Mouse (Mus musculus): ENCODE data around the gene Pde7b. TPM values are rescaled to one million over a fixed set of nuclear protein-coding genes. Genes with fewer than 3 reads are reported as not detected.

The Pde7b gene
- polyA plus RNA-seq, 1 experiment: 9.5 TPM

DNA sequence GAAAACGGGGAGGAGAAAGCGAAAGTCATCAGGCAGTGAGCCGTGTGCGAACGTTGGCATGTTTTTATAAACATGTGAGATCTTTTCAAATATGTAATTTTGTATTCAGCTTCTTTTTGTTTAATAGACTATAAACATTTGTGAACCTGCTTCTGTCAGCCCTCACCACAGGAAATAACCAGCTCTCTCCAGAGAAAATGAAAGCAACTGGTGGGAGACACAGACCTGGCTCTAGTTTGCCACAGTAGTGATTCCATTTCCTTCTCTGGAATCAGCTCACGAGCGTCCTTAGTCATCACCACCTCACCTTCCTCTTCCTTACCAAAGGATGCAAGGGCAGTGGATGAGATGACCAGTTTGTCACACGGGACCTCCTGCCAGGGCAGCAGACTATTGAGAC lies 252.9 kb downstream of the Pde7b start:
- Histone ChIP-seq H3K4me3 (ENCODE audit: insufficient read depth, low read depth, low read length) (no peak overlapping the region), H3K36me3 (ENCODE audit: control insufficient read depth, insufficient read depth, low read length) (no peaks in the 10 kb centered on the region), H3K4me1 (ENCODE audit: control insufficient read depth, insufficient read depth, low read length) (no peaks in the 10 kb centered on the region), H3K27me3 (replicated peaks; ENCODE audit: control insufficient read depth, insufficient read depth, low read length) (no peaks in the 10 kb centered on the region), H3K27ac (ENCODE audit: insufficient read depth, low read depth, low read length) (no peak overlapping the region)
- TF ChIP-seq POLR2A (IDR thresholded peaks at IDR 0.05; ENCODE audit: low read depth, low read length) (no peak), CTCF (conservative IDR thresholded peaks at IDR 0.05; ENCODE audit: insufficient read depth, insufficient read length, low read depth, low read length) (no peak)
- 73% methylated on average over 8 of the region's 8 CpGs for WGBS
- DNase-seq: peak; percentile 25

DNA sequence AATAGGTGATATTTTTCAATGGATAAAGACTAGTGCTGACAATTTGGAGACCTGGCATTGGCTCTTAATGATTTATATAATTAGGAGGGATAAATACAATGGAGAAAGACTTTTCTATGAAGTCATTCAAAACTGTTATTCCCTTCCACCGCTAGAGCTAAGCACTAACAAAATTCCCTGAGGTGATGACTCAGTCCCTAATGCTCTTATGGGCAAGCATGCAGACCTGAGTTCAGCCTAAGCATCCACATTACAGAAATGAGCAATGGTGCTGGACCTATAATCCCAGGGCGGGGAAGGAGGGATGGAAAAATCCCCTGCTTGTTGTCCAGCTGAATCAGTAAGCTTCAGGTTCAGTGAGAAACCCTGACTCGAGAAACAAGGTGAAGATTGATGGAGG lies 260.2 kb downstream of the Pde7b start:
- DNase-seq: no peak
- Histone ChIP-seq H3K36me3 (ENCODE audit: control insufficient read depth, insufficient read depth, low read length) (no peaks in the 10 kb centered on the region), H3K27me3 (replicated peaks; ENCODE audit: control insufficient read depth, insufficient read depth, low read length) (no peaks in the 10 kb centered on the region), H3K4me1 (ENCODE audit: control insufficient read depth, insufficient read depth, low read length) (no peaks in the 10 kb centered on the region), H3K27ac (ENCODE audit: insufficient read depth, low read depth, low read length) (no peak overlapping the region), H3K4me3 (ENCODE audit: insufficient read depth, low read depth, low read length) (no peak overlapping the region)
- no peak for TF ChIP-seq POLR2A (IDR thresholded peaks at IDR 0.05; ENCODE audit: low read depth, low read length)
- no peak for TF ChIP-seq CTCF (conservative IDR thresholded peaks at IDR 0.05; ENCODE audit: insufficient read depth, insufficient read length, low read depth, low read length)
- 84% methylated on average over 3 of the region's 3 CpGs for WGBS

DNA sequence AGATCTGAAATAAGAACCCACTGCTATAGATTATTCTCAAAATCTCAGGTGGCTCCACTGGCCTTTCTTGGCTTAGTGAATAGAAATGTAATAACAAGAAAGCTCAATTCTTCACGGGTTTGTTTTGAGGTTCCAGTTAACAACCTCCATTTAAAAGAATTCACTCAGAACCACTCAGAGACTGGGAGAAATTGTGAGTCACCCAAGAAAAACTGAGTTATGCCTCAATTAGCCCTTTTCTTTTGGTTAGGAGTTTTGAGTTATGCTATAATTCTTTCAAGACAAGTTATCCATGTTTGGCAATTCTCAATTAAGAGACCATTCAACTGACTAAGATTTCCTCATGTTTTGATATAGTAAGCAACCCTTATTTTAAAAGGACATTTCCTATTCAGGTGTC lies 260.9 kb downstream of the Pde7b start:
- Histone ChIP-seq H3K27ac (ENCODE audit: insufficient read depth, low read depth, low read length) (no peak overlapping the region), H3K4me1 (ENCODE audit: control insufficient read depth, insufficient read depth, low read length) (no peaks in the 10 kb centered on the region), H3K4me3 (ENCODE audit: insufficient read depth, low read depth, low read length) (no peak overlapping the region), H3K36me3 (ENCODE audit: control insufficient read depth, insufficient read depth, low read length) (no peaks in the 10 kb centered on the region), H3K27me3 (replicated peaks; ENCODE audit: control insufficient read depth, insufficient read depth, low read length) (no peaks in the 10 kb centered on the region)
- TF ChIP-seq CTCF (conservative IDR thresholded peaks at IDR 0.05; ENCODE audit: insufficient read depth, insufficient read length, low read depth, low read length) (no peak), POLR2A (IDR thresholded peaks at IDR 0.05; ENCODE audit: low read depth, low read length) (no peak)
- 86% methylated on average over 1 of the region's 1 CpGs for WGBS
- no peak for DNase-seq

DNA sequence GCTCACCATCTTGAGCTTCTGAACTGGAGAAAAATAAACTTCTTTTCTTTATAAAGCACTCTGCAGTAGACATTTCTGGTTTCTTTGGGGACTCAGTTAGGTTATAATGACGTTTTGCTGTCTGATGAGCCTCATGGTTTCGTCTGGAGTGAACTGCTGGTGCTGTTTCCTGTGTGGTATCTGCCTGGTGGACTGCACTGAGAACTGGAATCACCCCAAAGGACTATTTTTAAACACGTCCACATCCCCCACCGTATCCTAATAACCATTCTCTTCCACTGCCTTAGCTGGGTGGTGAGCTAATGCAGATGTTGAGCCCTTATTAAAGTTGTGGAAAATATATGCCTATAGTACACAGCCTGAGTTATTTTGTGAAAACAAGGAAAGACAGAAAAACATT lies 262.3 kb downstream of the Pde7b start:
- no peak for DNase-seq
- WGBS: 70% methylated on average over 4 of the region's 4 CpGs
- Histone ChIP-seq H3K27ac (ENCODE audit: insufficient read depth, low read depth, low read length) (no peak overlapping the region), H3K36me3 (ENCODE audit: control insufficient read depth, insufficient read depth, low read length) (no peaks in the 10 kb centered on the region), H3K4me3 (ENCODE audit: insufficient read depth, low read depth, low read length) (no peak overlapping the region), H3K27me3 (replicated peaks; ENCODE audit: control insufficient read depth, insufficient read depth, low read length) (no peaks in the 10 kb centered on the region), H3K4me1 (ENCODE audit: control insufficient read depth, insufficient read depth, low read length) (no peaks in the 10 kb centered on the region)
- TF ChIP-seq POLR2A (IDR thresholded peaks at IDR 0.05; ENCODE audit: low read depth, low read length) (no peak), CTCF (conservative IDR thresholded peaks at IDR 0.05; ENCODE audit: insufficient read depth, insufficient read length, low read depth, low read length) (no peak)

DNA sequence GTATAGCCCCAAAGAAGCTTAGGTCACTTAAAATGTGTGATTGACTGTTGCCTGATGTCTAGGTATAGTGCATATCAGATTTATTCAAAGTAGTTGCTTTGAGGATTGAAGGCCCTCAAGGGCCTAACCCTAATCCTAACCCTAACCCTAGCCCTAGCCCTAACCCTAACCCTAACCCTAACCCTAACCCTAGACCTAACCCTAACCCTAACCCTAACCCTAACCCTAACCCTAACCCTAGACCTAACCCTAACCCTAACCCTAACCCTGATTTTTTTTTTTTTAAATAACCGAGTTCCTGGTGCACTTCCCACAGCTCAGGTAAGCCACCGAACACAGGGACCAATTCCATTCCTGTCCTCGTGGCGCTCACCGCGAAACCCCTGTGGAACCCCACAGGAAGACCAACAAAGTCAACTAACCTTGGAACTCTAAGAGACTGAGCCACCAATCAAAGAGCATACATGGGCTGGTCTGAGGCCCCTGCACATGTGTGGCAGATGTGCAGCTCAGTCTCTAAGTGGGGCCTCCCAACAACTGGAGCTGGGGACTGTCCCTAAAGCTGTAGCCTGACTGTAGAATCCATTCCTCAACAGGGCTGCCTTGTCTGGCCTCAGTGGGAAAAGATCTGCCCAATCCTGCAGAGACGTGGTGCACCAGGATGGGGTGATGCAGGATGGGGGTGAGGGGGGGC lies 265.1 kb downstream of the Pde7b start:
- Histone ChIP-seq H3K4me3 (ENCODE audit: insufficient read depth, low read depth, low read length) (no peak overlapping the region), H3K27ac (ENCODE audit: insufficient read depth, low read depth, low read length) (no peak overlapping the region), H3K4me1 (ENCODE audit: control insufficient read depth, insufficient read depth, low read length) (no peaks in the 10 kb centered on the region), H3K36me3 (ENCODE audit: control insufficient read depth, insufficient read depth, low read length) (no peaks in the 10 kb centered on the region), H3K27me3 (replicated peaks; ENCODE audit: control insufficient read depth, insufficient read depth, low read length) (no peaks in the 10 kb centered on the region)
- 97% methylated on average over 7 of the region's 7 CpGs for WGBS
- no peak for DNase-seq
- TF ChIP-seq POLR2A (IDR thresholded peaks at IDR 0.05; ENCODE audit: low read depth, low read length): no peak
- no peak for TF ChIP-seq CTCF (conservative IDR thresholded peaks at IDR 0.05; ENCODE audit: insufficient read depth, insufficient read length, low read depth, low read length)

DNA sequence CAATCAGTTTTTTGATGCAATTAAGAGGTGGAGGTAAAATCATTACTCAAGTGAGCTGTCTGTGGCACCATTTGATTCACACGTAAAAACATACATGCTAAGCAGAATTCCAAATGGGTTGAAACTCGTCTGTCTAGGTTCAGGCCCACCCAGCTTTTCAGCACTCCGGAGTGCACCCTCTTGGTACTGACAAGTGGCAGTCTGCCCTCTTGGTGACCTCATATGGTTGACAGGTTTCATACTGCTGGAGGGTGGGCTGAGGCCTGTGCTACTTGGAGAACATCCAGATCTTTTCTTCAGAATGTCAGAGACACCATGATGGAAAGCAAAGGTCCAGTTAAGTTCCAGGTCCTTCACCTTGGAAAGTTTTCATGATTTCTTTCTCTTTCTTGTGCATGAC lies 265.7 kb downstream of the Pde7b start:
- Histone ChIP-seq H3K4me1 (ENCODE audit: control insufficient read depth, insufficient read depth, low read length) (no peaks in the 10 kb centered on the region), H3K27ac (ENCODE audit: insufficient read depth, low read depth, low read length) (no peak overlapping the region), H3K27me3 (replicated peaks; ENCODE audit: control insufficient read depth, insufficient read depth, low read length) (no peaks in the 10 kb centered on the region), H3K4me3 (ENCODE audit: insufficient read depth, low read depth, low read length) (no peak overlapping the region), H3K36me3 (ENCODE audit: control insufficient read depth, insufficient read depth, low read length) (no peaks in the 10 kb centered on the region)
- WGBS: 69% methylated on average over 3 of the region's 3 CpGs
- DNase-seq: no peak
- no peak for TF ChIP-seq CTCF (conservative IDR thresholded peaks at IDR 0.05; ENCODE audit: insufficient read depth, insufficient read length, low read depth, low read length)
- TF ChIP-seq POLR2A (IDR thresholded peaks at IDR 0.05; ENCODE audit: low read depth, low read length): no peak

DNA sequence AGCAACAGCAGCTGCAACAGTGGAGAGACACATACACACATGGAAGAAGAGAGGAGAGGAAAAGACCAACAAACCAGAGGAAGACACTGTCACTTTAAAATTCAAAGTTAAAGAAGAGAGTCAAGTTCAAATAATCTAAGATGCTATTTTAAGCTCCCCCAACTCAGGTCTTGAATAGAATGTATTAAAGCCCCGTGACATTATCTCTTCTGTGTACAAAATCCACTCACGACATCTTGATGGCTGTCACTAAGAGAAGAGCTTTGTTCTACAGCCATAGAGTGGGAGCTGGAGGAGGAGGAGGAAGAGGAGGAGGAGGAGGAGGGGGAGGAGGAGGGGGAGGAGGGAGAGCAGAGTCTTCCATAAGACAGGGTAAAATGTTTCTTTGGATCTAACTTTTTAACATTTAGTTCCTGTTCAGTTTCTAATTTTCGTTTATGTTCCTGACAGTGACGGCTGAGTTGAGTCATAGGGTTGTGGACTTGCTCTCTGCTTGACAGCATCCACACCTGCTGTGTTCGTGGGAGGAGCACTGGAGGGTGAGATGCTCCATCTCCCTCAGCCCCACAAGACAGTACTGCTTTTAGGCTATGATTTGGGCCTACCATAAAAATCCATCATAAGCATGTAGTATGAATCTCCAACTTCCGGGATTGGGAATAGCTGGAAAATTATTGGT lies 270.4 kb downstream of the Pde7b start:
- TF ChIP-seq CTCF (conservative IDR thresholded peaks at IDR 0.05; ENCODE audit: insufficient read depth, insufficient read length, low read depth, low read length): no peak
- TF ChIP-seq POLR2A (IDR thresholded peaks at IDR 0.05; ENCODE audit: low read depth, low read length): no peak
- WGBS: 69% methylated on average over 6 of the region's 6 CpGs
- Histone ChIP-seq H3K27me3 (replicated peaks; ENCODE audit: control insufficient read depth, insufficient read depth, low read length) (no peaks in the 10 kb centered on the region), H3K36me3 (ENCODE audit: control insufficient read depth, insufficient read depth, low read length) (no peaks in the 10 kb centered on the region), H3K27ac (ENCODE audit: insufficient read depth, low read depth, low read length) (no peak overlapping the region), H3K4me3 (ENCODE audit: insufficient read depth, low read depth, low read length) (no peak overlapping the region), H3K4me1 (ENCODE audit: control insufficient read depth, insufficient read depth, low read length) (no peaks in the 10 kb centered on the region)
- DNase-seq: no peak
